Mouse (Mus musculus) ovary, adult 2 months (tissue): ENCODE results near the gene Stt3b. TPM values are rescaled to one million over a fixed set of nuclear protein-coding genes. Genes with fewer than 3 reads are reported as not detected.

ENCODE experiments used
- polyA plus RNA-seq: library from polyadenylated mRNA; depleted of rRNA; stranded (reverse); fragments of >200 nt; gene quantifications from 2 replicates; pipeline ENCODE4 v1.2.3, GENCODE M21; 2012; rRNA removed

Gene Stt3b
- polyA plus RNA-seq = 74.1 and 96.3 TPM in 2 replicates

DNA sequence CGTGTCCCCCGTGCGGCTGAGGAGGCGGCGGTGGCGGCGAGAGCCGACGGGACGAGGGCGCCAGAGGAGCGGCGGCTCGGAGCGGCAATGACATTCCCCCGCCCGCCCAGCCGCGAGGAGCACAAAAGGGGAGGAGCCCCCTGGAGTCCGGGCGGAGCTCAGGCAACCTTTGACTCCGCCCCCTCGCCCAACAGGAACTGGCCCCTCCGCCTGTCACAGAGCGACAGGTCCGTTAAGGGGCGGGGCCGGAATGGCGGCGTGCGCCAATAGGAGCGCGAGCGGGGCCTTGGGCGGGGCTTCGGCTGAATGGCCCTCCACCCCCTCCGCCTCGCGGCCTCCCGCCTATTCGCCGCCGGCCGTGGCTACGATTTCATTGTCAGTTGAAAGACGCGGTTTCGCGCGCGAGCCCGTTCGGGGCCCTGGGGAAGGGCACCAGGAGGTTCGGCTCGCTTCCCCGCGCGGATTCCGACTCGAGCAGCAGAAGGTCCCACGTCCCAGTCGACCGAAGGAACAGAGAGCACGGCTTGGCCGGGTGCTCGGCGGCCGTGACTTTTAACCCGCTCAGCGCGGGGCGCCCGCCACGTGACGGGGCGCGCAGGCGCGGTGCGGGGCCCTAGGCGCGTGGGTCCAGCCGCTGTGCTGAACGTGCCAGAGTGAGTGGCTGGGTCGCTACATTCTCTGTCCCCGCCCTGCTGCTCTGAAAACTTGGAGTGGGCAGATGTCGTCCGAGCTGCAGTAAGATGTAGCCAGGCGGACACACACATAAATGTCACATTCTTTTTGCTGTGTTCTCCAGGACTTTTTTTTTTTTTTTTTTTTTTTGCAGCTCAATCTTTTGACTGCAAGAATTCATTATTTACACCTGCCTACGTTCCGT, at the start of gene Stt3b:
TSS of gene Stt3b (minus strand) at position 76 of the 877 bp plus-strand sequence.

